Mouse (Mus musculus) neural tube, embryonic 11.5 days (tissue): ENCODE results near the gene Chst8. TPM values are rescaled to one million over a fixed set of nuclear protein-coding genes. Genes with fewer than 3 reads are reported as not detected.
A peak's percentile ranks its signal among the peaks of the same experiment; 100 is the strongest.

ENCODE experiments used
- ATAC-seq: fragments of 200-750 bp; cut with Nextera tagmentation; 2 replicates; pipeline ENCODE4 v1.8.0; 2017; ENCODE audit warnings: moderate number of reproducible peaks, mild to moderate bottlenecking, moderate TSS enrichment, moderate library complexity; ENCODE audit not compliant: insufficient read depth, low FRiP score, low TSS enrichment
- DNase-seq: peaks from one replicate; pipeline ENCODE4 v3.0.0-alpha.2; 2015; ENCODE audit warnings: low spot score
- H3K27ac ChIP-seq: fragments of 300-500 bp; sonication (generic); 2 replicates; pipeline ENCODE4 v1.5.1; 2014; ENCODE audit warnings: low read depth, mild to moderate bottlenecking, low read length
- H3K27me3 ChIP-seq: fragments of 300-500 bp; sonication (generic); 2 replicates; pipeline ENCODE4 v1.6.1; 2014; ENCODE audit warnings: mild to moderate bottlenecking, low read length, mixed read lengths; ENCODE audit not compliant: control insufficient read depth, insufficient read depth
- H3K36me3 ChIP-seq: fragments of 300-500 bp; sonication (generic); 2 replicates; pipeline ENCODE4 v1.6.1; 2014; ENCODE audit warnings: mild to moderate bottlenecking, low read length, moderate library complexity, mixed read lengths; ENCODE audit not compliant: control insufficient read depth, insufficient read depth
- H3K4me1 ChIP-seq: fragments of 300-500 bp; sonication (generic); 2 replicates; pipeline ENCODE4 v1.6.1; 2014; ENCODE audit warnings: low read length, mixed read lengths; ENCODE audit not compliant: control insufficient read depth, insufficient read depth
- H3K4me2 ChIP-seq: fragments of 300-500 bp; sonication (generic); 2 replicates; pipeline ENCODE4 v1.6.1; 2014; ENCODE audit warnings: low read depth, mild to moderate bottlenecking, moderate library complexity
- H3K4me3 ChIP-seq: fragments of 300-500 bp; sonication (generic); 2 replicates; pipeline ENCODE4 v1.5.1; 2014; ENCODE audit warnings: low read depth, low read length
- H3K9ac ChIP-seq: fragments of 300-500 bp; sonication (generic); 2 replicates; pipeline ENCODE4 v1.6.1; 2014; ENCODE audit warnings: mild to moderate bottlenecking, low read length
- H3K9me3 ChIP-seq: fragments of 300-500 bp; sonication (generic); 2 replicates; pipeline ENCODE4 v1.6.1; 2016; ENCODE audit warnings: low read length; ENCODE audit not compliant: control insufficient read depth
- WGBS: fragments of 180-500 bp; shearing (Covaris S2); extraction: QIAGEN DNeasy Blood & Tissue Kit; methylation state at CpG from one replicate; pipeline ENCODE4 v1.1.7; 2014; 5-methylcytosine and 5-hydroxymethylcytosine counted together
- polyA plus RNA-seq: library from polyadenylated mRNA; unstranded; fragments of >200 nt; fragmentation: Nextera tagmentation; extraction: Ambion mirVana; gene quantifications from 2 replicates; pipeline ENCODE4 v1.2.1, GENCODE M21; 2014

Gene Chst8
- polyA plus RNA-seq, 1 experiment from 2014 or later, result 19.6 TPM

DNA sequence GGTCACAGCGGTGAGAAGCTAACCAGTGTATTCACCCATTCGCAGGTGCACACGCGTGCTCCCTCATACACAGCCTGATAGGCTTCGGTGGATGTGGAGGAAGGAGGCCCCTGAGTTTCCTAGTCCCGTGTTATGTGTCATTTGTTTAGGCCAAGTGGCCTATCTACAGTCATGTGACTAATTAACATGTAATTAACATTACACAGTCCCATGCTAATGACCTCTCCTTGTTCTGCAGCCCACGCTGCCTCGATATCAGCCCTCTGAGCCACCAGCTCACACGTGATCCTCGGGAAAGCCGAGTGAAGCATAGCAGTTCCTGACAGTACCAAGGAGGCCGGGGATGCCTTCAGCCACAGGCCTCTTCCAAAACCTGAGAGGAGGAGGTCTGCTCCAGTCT, 36.9 kb downstream of the Chst8 start:
- H3K4me1 ChIP-seq, result peaks cover 3% of the 10 kb centered on the region; the same call in 1 of the 2 replicates
- no peak overlapping the region for H3K4me2 ChIP-seq
- H3K4me3 ChIP-seq, result no peak overlapping the region
- no peaks in the 10 kb centered on the region for H3K36me3 ChIP-seq
- no peak overlapping the region for H3K9ac ChIP-seq
- H3K27ac ChIP-seq, result no peak overlapping the region
- 75% methylated on average over 12 of the region's 12 CpGs for WGBS
- no peaks in the 10 kb centered on the region for H3K27me3 ChIP-seq
- H3K9me3 ChIP-seq, result no peaks in the 10 kb centered on the region
- ATAC-seq, result no peak
- DNase-seq, result no peak

DNA sequence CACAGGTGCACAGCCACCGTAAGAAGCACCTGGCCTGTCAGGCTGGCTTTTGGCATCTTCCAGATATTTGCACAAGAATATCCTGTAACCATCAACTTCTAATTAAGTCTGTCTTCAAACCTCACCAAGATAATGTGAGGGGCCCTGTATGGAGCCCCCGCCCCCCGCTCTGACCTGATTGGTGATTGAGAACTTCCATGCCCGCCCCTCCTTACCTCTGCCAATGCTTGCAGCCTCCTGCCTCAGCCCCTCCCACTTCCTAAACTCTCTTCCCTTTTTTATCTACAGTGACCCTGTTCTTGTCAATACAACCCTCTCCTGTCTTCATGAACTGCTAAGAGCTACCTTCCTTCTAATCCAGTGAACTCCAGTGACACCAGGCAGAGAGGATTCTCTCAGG, 37.6 kb downstream of the Chst8 start:
- no peak for ATAC-seq

DNA sequence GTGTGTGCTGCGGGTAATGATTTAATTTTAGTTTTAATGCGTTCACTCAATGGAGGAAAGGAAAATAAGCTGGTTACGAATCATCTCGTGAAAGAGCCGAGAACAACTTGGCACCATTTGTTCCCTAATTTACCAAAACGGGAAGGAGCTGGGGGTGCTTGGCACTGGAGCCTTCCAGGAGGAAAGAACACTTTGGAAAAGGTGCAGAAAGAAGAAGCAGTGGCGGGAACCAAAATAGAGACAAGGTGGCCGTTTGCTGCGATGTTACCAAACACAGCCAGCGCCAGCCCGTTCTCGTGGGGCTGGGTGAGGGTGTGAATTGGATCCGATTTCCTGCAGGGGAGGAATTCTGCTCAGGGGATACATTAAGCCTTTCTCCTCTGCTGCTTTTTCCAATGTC, 38.5 kb downstream of the Chst8 start:
- H3K4me2 ChIP-seq, result no peak overlapping the region

More for the DNA sequence above, 37.6 kb downstream of the Chst8 start:
- WGBS, result 87% methylated on average over 4 of the region's 4 CpGs
- H3K4me3 ChIP-seq, result no peak overlapping the region
- H3K27me3 ChIP-seq, result no peaks in the 10 kb centered on the region
- no peaks in the 10 kb centered on the region for H3K36me3 ChIP-seq
- H3K9ac ChIP-seq, result no peak overlapping the region
- no peak for DNase-seq
- peaks cover 3% of the 10 kb centered on the region; the same call in 1 of the 2 replicates for H3K4me1 ChIP-seq
- H3K9me3 ChIP-seq, result no peaks in the 10 kb centered on the region
- no peak overlapping the region for H3K4me2 ChIP-seq
- no peak overlapping the region for H3K27ac ChIP-seq

DNA sequence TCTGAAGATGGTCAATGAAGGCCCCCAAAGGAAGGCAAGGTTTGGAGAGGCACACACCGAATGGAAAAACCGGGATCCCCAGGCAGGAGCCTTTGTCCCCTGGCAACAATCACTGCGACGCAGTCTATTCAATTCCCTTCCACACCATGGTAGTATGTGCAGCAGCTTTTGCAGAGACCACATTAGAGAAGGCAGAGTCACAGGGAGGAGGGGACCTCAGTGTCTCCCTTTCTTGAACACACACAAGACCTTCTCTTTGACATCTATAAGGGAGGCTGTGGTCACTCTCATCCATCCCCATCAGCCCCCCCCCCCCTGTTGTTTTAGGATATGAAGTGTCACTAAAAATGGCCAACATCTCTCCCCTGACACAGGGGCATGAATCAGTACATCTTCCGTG, 39.2 kb downstream of the Chst8 start:
- H3K4me3 ChIP-seq, result no peak overlapping the region
- 64% methylated on average over 5 of the region's 5 CpGs for WGBS
- DNase-seq, result no peak
- no peak overlapping the region for H3K4me2 ChIP-seq
- H3K27ac ChIP-seq, result peak overlapping the region; percentile 81
- peaks cover 3% of the 10 kb centered on the region; the same call in 1 of the 2 replicates for H3K4me1 ChIP-seq
- H3K27me3 ChIP-seq, result no peaks in the 10 kb centered on the region
- H3K9ac ChIP-seq, result no peak overlapping the region
- H3K36me3 ChIP-seq, result no peaks in the 10 kb centered on the region
- H3K9me3 ChIP-seq, result no peaks in the 10 kb centered on the region
- ATAC-seq, result no peak

More for the DNA sequence above, 38.5 kb downstream of the Chst8 start:
- WGBS, result 47% methylated on average over 13 of the region's 13 CpGs
- ATAC-seq (no peak), DNase-seq (no peak)
- H3K27ac ChIP-seq, result 0 out of 2 replicates have a peak overlapping the region, but pooled peaks have one; percentile 27
- H3K27me3 ChIP-seq, result no peaks in the 10 kb centered on the region
- H3K9ac ChIP-seq, result 0 out of 2 replicates have a peak overlapping the region, but pooled peaks have one; percentile 11
- H3K4me1 ChIP-seq, result peaks cover 3% of the 10 kb centered on the region; the same call in 1 of the 2 replicates
- H3K4me3 ChIP-seq, result no peak overlapping the region
- no peaks in the 10 kb centered on the region for H3K9me3 ChIP-seq
- no peaks in the 10 kb centered on the region for H3K36me3 ChIP-seq

DNA sequence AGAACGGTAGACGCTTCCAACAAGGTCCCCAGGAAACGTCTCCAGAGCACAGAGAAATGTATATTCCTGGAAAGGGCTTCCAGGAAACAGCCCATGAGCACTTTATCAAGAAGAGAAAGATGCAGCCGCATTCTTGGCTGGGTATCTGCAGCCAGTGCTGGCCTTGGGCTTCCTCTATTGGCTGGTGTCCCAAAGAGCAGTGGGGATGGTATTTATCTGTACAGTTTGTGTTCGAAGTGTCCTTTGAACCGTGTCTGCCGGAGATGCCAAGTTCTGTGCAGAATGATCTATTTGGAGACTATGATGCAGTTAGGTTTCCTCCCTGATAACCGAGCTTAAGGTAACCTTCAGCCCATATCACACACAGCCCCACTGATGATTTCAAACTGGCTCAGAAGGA, 43.0 kb downstream of the Chst8 start:
- 83% methylated on average over 8 of the region's 8 CpGs for WGBS
- DNase-seq (no peak), ATAC-seq (no peak)
- no peaks in the 10 kb centered on the region for H3K9me3 ChIP-seq
- no peak overlapping the region for H3K9ac ChIP-seq
- no peak overlapping the region for H3K4me3 ChIP-seq
- no peaks in the 10 kb centered on the region for H3K27me3 ChIP-seq
- no peak overlapping the region for H3K27ac ChIP-seq
- peaks cover 7% of the 10 kb centered on the region for H3K4me1 ChIP-seq
- H3K4me2 ChIP-seq, result no peak overlapping the region
- H3K36me3 ChIP-seq, result no peaks in the 10 kb centered on the region

DNA sequence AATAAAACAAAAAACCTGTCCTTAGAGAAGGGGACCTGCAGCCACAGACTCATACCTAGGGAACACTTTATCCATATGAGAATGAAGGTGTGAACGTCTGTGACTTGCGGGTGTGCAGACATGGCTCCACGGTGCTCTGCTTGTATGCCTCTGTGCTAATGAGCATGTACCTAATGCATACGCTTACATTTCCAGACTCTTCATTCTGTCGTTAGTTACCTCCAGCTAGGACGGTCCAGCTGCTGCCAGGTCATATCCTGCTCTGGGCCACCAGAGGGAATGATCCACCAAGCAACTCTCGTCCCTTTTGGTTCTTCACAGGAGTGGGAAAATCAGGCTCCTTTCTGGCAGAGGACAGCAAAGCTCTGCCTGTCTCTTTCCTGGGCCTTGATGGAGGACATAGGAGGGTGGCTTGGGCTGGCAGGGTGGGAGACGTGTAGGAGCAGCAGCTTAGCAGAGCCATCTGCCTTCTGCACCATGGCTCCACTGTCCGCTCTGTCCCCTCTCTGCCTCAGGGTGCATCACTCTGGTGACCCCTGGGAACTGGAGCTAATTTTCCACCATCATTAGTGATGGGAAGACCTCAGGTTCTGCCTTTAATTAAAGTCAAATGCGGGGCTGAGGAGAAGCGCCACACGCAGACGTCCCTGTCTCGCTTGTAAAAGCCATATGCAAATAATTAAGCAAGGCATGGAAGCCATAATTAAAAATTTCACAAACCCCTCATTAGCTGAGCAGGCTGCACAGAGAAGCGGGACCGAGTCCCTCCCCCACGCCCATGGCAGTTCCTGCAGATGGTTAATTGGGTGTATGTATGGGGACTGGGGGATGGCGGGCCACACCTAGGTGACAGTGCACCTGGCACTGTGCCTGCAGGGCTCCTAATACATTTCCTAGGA, 48.0 kb downstream of the Chst8 start:
- H3K4me1 ChIP-seq, result peaks cover 8% of the 10 kb centered on the region
- ATAC-seq (no peak), DNase-seq (no peak)
- 71% methylated on average over 18 of the region's 18 CpGs for WGBS
- H3K27ac ChIP-seq, result peak overlapping the region; percentile 42; the same call in 1 of the 2 replicates
- no peaks in the 10 kb centered on the region for H3K36me3 ChIP-seq
- H3K9me3 ChIP-seq, result no peaks in the 10 kb centered on the region
- H3K4me3 ChIP-seq, result no peak overlapping the region; the same call in 1 of the 2 replicates
- no peaks in the 10 kb centered on the region for H3K27me3 ChIP-seq
- no peak overlapping the region for H3K9ac ChIP-seq
- H3K4me2 ChIP-seq, result no peak overlapping the region

DNA sequence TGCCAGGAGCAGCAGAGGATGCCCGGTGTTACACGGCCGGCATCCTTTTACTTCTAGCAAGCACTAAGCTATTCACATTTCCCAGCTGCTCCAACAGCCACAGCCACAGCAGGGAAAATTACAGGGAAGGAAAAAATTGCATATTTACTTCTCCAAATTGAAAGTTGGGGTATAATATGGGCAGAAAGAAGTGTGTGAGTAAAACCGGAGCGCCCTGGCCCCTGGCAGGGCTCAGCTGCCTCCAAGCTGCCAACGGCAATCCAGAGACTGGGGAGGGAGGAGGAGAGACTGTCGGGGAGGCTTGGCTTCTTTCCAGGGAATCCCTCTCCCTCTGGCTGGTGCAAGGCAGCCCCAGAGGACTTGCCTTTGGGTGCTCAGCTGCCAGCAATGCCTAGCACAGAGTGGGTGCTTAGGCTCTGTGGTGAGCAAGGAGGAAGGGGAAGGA, 53.1 kb downstream of the Chst8 start:
- H3K4me2 ChIP-seq, result no peak overlapping the region
- no peak for DNase-seq

DNA sequence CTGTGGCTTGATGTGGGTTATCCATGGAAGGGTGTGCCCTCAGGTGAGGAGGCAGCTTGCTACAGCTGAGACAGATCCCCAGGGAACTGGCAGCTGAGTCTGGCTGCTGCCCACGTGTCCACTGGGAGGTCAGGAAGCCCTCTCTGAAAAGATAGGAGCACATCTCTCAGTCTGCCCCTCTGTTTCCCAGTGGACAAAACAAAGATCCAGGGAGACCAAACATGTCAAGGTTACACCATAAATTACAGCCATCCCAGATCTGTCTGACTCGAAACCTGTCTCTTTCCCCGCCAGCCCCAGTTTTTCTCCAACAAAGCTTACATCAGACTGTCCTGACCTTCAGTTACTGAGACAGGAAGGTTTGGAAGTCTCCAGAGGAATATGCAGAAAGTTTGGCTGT, 53.8 kb downstream of the Chst8 start:
- DNase-seq, result no peak
- no peak overlapping the region for H3K4me2 ChIP-seq
- ATAC-seq, result no peak

More for the DNA sequence above, 53.1 kb downstream of the Chst8 start:
- Histone ChIP-seq H3K4me1 (peaks cover 10% of the 10 kb centered on the region), H3K36me3 (no peaks in the 10 kb centered on the region), H3K9ac (no peak overlapping the region), H3K27ac (no peak overlapping the region), H3K27me3 (no peaks in the 10 kb centered on the region), H3K4me3 (no peak overlapping the region), H3K9me3 (no peaks in the 10 kb centered on the region)
- 79% methylated on average over 7 of the region's 7 CpGs for WGBS
- ATAC-seq, result no peak

DNA sequence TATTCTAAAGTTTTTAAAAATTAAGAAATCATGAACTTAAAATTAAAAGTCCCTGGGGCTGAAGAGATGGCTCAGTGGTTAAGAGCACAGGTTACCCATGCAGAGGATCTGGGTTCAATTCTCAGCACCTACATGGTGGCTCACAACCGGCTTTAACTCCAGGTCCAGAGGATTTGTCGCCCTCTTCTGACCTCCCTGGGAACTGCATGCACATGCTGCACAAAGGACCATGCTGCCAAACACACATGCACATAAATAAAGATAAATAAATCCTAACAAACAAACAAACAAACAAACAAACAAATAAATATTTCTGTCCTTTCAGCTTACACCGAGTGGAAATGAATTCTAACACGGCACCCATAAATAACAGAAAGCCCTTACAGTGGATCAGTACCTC, 55.0 kb downstream of the Chst8 start:
- H3K27me3 ChIP-seq, result no peaks in the 10 kb centered on the region
- H3K9me3 ChIP-seq, result no peaks in the 10 kb centered on the region
- no peaks in the 10 kb centered on the region for H3K36me3 ChIP-seq
- 88% methylated on average over 4 of the region's 4 CpGs for WGBS
- no peak overlapping the region for H3K27ac ChIP-seq
- peaks cover 14% of the 10 kb centered on the region for H3K4me1 ChIP-seq
- DNase-seq (no peak), ATAC-seq (no peak)
- no peak overlapping the region for H3K4me3 ChIP-seq
- H3K4me2 ChIP-seq, result no peak overlapping the region
- H3K9ac ChIP-seq, result no peak overlapping the region

More for the DNA sequence above, 53.8 kb downstream of the Chst8 start:
- Histone ChIP-seq H3K9me3 (no peaks in the 10 kb centered on the region), H3K4me3 (no peak overlapping the region), H3K4me1 (peaks cover 9% of the 10 kb centered on the region), H3K9ac (no peak overlapping the region), H3K27ac (no peak overlapping the region), H3K27me3 (no peaks in the 10 kb centered on the region), H3K36me3 (no peaks in the 10 kb centered on the region)
- WGBS, result 57% methylated on average over 3 of the region's 3 CpGs
